22 mouse cellular contexts compared by ENCODE assay signal in the genomic region with DNA sequence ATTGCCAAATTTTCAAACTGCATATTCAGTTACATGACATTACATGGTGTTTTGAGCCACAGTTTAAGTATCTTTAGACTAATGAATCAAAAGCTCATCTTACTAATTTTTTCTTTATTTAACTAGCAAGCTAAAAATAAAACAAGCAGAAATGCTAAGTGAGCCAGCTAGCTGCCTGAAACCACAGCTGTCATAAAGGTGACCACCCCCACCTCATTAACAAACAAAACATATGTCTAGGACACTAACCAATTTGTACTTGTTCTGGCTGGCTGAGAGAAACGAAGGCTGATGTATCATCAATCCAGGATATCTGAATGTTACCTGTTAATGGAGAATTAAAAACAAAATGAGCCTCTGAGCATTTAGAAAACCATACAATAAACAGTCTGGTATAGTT.
DNase-seq lines count a peak whose midpoint lies in the region; ATAC-seq and TF ChIP-seq lines count a peak whose summit lies in the region.
"Had no signal": no experiment of that assay in that cellular context is flagged by ENCODE, and none has a peak within 500 bp of the region (broad histone marks: within the 10 kb centered on the region; RNA-seq: fewer than 3 reads in every experiment).

No protein-coding gene starts in this region.

- no peak overlapping the region for H3K27ac ChIP-seq in heart, adult 2 months
- no peak overlapping the region for H3K27ac ChIP-seq in CH12.LX (ENCODE audit: insufficient read depth, low read depth)
- no peak overlapping the region for H3K27ac ChIP-seq in liver, embryonic 11.5 days (ENCODE audit: low read depth, low read length)
- H3K27ac ChIP-seq: embryonic facial prominence, embryonic 13.5 days; embryonic facial prominence, embryonic 15.5 days; forebrain, embryonic 13.5 days; forebrain, embryonic 15.5 days had no signal

- no peak for TF ChIP-seq EP300 in heart, adult 2 months (IDR thresholded peaks at IDR 0.05; ENCODE audit: insufficient read depth, low read depth, low read length)
- TF ChIP-seq EP300 in CH12.LX (IDR thresholded peaks at IDR 0.05; ENCODE audit: low read length), result no peak

- in situ Hi-C loops in CH12.LX (cut with MboI; ENCODE audit: low pct_ligation_motif_present, low pct_unique_long_range_greater_than_20kb, low sequenced_read_pairs), result no loop called here

- H3K4me1 ChIP-seq in heart, adult 2 months (ENCODE audit: control insufficient read depth, insufficient read depth, low read length), result no peaks in the 10 kb centered on the region
- peaks cover 5 to 31% of the 10 kb centered on the region in 2 experiments for H3K4me1 ChIP-seq in CH12.LX (ENCODE audit: control insufficient read depth in 1 of 2, insufficient read depth in 2 of 2)
- H3K4me1 ChIP-seq in liver, embryonic 11.5 days (replicated peaks; ENCODE audit: control insufficient read depth, insufficient read depth, low read length), result no peaks in the 10 kb centered on the region
- H3K4me1 ChIP-seq: embryonic facial prominence, embryonic 13.5 days; embryonic facial prominence, embryonic 15.5 days; forebrain, embryonic 13.5 days; forebrain, embryonic 15.5 days had no signal

- peak; percentile 8 for DNase-seq in heart, adult 11 months
- DNase-seq in heart, adult 2 months, result no peak
- peak; percentile 45 for DNase-seq in CH12.LX (ENCODE audit: extremely low read depth)
- no peak for DNase-seq in cerebellum, postnatal 4 days (ENCODE audit: low spot score in 2 of 2)
- DNase-seq in liver, embryonic 11.5 days (ENCODE audit: low spot score), result no peak
- DNase-seq: adrenal gland, adult 2 months; adrenal gland, postnatal 10 days; adrenal gland, postnatal 25 days; B cell, adult 2 months; cerebellum, adult 11-12 months; cerebellum, adult 2 months; cerebellum, adult 9-10 months; cerebellum, postnatal 10 days; cerebellum, postnatal 25 days; embryo, embryonic 11 days; forebrain, postnatal 0 days had no signal

- intact Hi-C loops in heart, adult 2 months (cut with DNase I), result no loop called here

- H3K9ac ChIP-seq in heart, adult 2 months (ENCODE audit: low read depth, low read length), result no peak overlapping the region
- H3K9ac ChIP-seq in CH12.LX (ENCODE audit: insufficient read depth, low read depth), result no peak overlapping the region
- no peak overlapping the region for H3K9ac ChIP-seq in liver, embryonic 11.5 days (ENCODE audit: low read depth, low read length)
- H3K9ac ChIP-seq: embryonic facial prominence, embryonic 13.5 days; embryonic facial prominence, embryonic 15.5 days; forebrain, embryonic 13.5 days; forebrain, embryonic 15.5 days; forebrain, postnatal 0 days had no signal

- no peak overlapping the region for H3K4me2 ChIP-seq in CH12.LX (ENCODE audit: insufficient read depth, low read depth, poor library complexity, severe bottlenecking)
- H3K4me2 ChIP-seq in liver, embryonic 11.5 days, result no peak overlapping the region
- H3K4me2 ChIP-seq: embryonic facial prominence, embryonic 13.5 days; embryonic facial prominence, embryonic 15.5 days; forebrain, embryonic 13.5 days; forebrain, embryonic 15.5 days had no signal

- peaks cover under 1% of the 10 kb centered on the region for H3K9me3 ChIP-seq in CH12.LX (replicated peaks; ENCODE audit: low read length)
- no peaks in the 10 kb centered on the region; the same call in 1 of the 2 replicates for H3K9me3 ChIP-seq in liver, embryonic 11.5 days (ENCODE audit: control insufficient read depth, low read length)
- H3K9me3 ChIP-seq: embryonic facial prominence, embryonic 13.5 days; embryonic facial prominence, embryonic 15.5 days; forebrain, embryonic 13.5 days; forebrain, embryonic 15.5 days had no signal

- no peak for ATAC-seq in liver, embryonic 11.5 days (replicated peaks; ENCODE audit: low FRiP score)
- ATAC-seq: CD4-positive, CD25-positive, alpha-beta regulatory T cell, adult 4 months; forebrain, embryonic 13.5 days; forebrain, embryonic 15.5 days; forebrain, postnatal 0 days had no signal

- no peak for TF ChIP-seq CTCF in heart, adult 2 months (IDR thresholded peaks at IDR 0.05)
- TF ChIP-seq CTCF in CH12.LX (conservative IDR thresholded peaks at IDR 0.05 in 1 of 2, IDR thresholded peaks at IDR 0.05 in 1 of 2; ENCODE audit: low read depth in 2 of 2, low read length in 2 of 2), result no peak

- WGBS in heart, adult 2 months, result 62% methylated on average over 1 of the region's 1 CpGs
- 73% methylated on average over 1 of the region's 1 CpGs for WGBS in liver, embryonic 11.5 days

- no peaks in the 10 kb centered on the region; the same call in 1 of the 2 replicates for H3K36me3 ChIP-seq in heart, adult 2 months (ENCODE audit: control insufficient read depth, insufficient read depth, low read length)
- peaks cover 38 to 71% of the 10 kb centered on the region in 2 experiments for H3K36me3 ChIP-seq in CH12.LX (replicated peaks in 1 of 2; ENCODE audit: control insufficient read depth in 1 of 2, insufficient read depth in 1 of 2, low read length in 1 of 2)
- peaks cover 14% of the 10 kb centered on the region for H3K36me3 ChIP-seq in liver, embryonic 11.5 days (ENCODE audit: control insufficient read depth, insufficient read depth, low read length)

- H3K27me3 ChIP-seq in heart, adult 2 months (ENCODE audit: control insufficient read depth, insufficient read depth, low read length), result no peaks in the 10 kb centered on the region
- H3K27me3 ChIP-seq in CH12.LX (replicated peaks), result no peaks in the 10 kb centered on the region
- H3K27me3 ChIP-seq in liver, embryonic 11.5 days (replicated peaks; ENCODE audit: control insufficient read depth, insufficient read depth, low read length), result no peaks in the 10 kb centered on the region
- H3K27me3 ChIP-seq: embryonic facial prominence, embryonic 13.5 days; embryonic facial prominence, embryonic 15.5 days had no signal

- H3K79me2 ChIP-seq in heart, adult 2 months (replicated peaks; ENCODE audit: control insufficient read depth, insufficient read depth, low read length), result no peaks in the 10 kb centered on the region
- H3K79me2 ChIP-seq in CH12.LX (replicated peaks; ENCODE audit: control insufficient read depth, extremely low read depth, insufficient read depth, poor library complexity, severe bottlenecking), result no peaks in the 10 kb centered on the region

- no peak for TF ChIP-seq RAD21 in CH12.LX (IDR thresholded peaks at IDR 0.05; ENCODE audit: low read depth, low read length)

- no peak for TF ChIP-seq POLR2A in heart, adult 2 months (IDR thresholded peaks at IDR 0.05; ENCODE audit: insufficient read depth, low read depth, low read length)
- TF ChIP-seq POLR2A in CH12.LX (IDR thresholded peaks at IDR 0.05; ENCODE audit: low read depth, low read length), result no peak

- dilution Hi-C loops in CH12.LX (cut with MboI; ENCODE audit: extremely low pct_ligation_motif_present, extremely low pct_unique_long_range_greater_than_20kb, low sequenced_read_pairs), result no loop called here

- no peak overlapping the region for H3K4me3 ChIP-seq in heart, adult 2 months
- H3K4me3 ChIP-seq in CH12.LX (replicated peaks in 1 of 3; ENCODE audit: low read depth in 2 of 3, low read length in 2 of 3, poor library complexity in 1 of 3), result no peak overlapping the region
- no peak overlapping the region for H3K4me3 ChIP-seq in liver, embryonic 11.5 days (ENCODE audit: low read depth, low read length)
- H3K4me3 ChIP-seq: embryonic facial prominence, embryonic 13.5 days; embryonic facial prominence, embryonic 15.5 days; erythroblast, embryonic 14.5 days; forebrain, embryonic 13.5 days; forebrain, embryonic 15.5 days had no signal

TF ChIP-seq in CH12.LX, 34 proteins besides CTCF, POLR2A, EP300 and RAD21:
- TF ChIP-seq MAFK (IDR thresholded peaks at IDR 0.05; ENCODE audit: insufficient replicate concordance, low read length), result no peak
- peak; percentile 58; the same call in 1 of the 2 replicates for TF ChIP-seq MEF2A (IDR thresholded peaks at IDR 0.05; ENCODE audit: borderline replicate concordance, low read depth, low read length)
- no peak for TF ChIP-seq SIN3A (IDR thresholded peaks at IDR 0.05; ENCODE audit: low read length)

Comparison
In these comparisons a context has a peak if more than half of its experiments do, and no peak if none do; other contexts are left out.
1. DNase-seq: peak in heart, adult 11 months (single experiment) and CH12.LX (single experiment); none in heart, adult 2 months (0 of 2), cerebellum, postnatal 4 days (0 of 2) and liver, embryonic 11.5 days (single experiment).